20 mouse cellular contexts compared by ENCODE assay signal in genomic region chr4:132816404-132816803, GRCm38 (mm10). TPM values are rescaled to one million over a fixed set of nuclear protein-coding genes. Genes with fewer than 3 reads are reported as not detected.
DNase-seq lines count a peak whose midpoint lies in the region; ATAC-seq and TF ChIP-seq lines count a peak whose summit lies in the region.
"Had no signal": no experiment of that assay in that cellular context is flagged by ENCODE, and none has a peak within 500 bp of the region (broad histone marks: within the 10 kb centered on the region; RNA-seq: fewer than 3 reads in every experiment).

No protein-coding gene starts in this region.

- peak; percentile 95 for ATAC-seq in megakaryocyte, adult 5-6 weeks (ENCODE audit: poor library complexity, severe bottlenecking)
- no peak for ATAC-seq in hindbrain, embryonic 14.5 days (ENCODE audit: low FRiP score)
- no peak for ATAC-seq in intestine, embryonic 16.5 days
- ATAC-seq: forebrain, postnatal 0 days; intestine, embryonic 15.5 days had no signal

- H3K4me3 ChIP-seq in liver, adult 2 months (ENCODE audit: insufficient read depth, low read depth, low read length), result no peak overlapping the region
- no peak overlapping the region for H3K4me3 ChIP-seq in hindbrain, embryonic 14.5 days (replicated peaks; ENCODE audit: low read length)
- no peak overlapping the region for H3K4me3 ChIP-seq in intestine, embryonic 16.5 days (ENCODE audit: low read length)
- H3K4me3 ChIP-seq: embryonic facial prominence, embryonic 10.5 days; erythroblast, embryonic 14.5 days; heart, embryonic 13.5 days; intestine, embryonic 15.5 days; limb, embryonic 15.5 days; myocyte had no signal

- 0 out of 2 replicates have a peak overlapping the region, but pooled peaks have one; percentile 39 for H3K27ac ChIP-seq in liver, adult 2 months (replicated peaks; ENCODE audit: insufficient read depth, low read depth, low read length)
- H3K27ac ChIP-seq in hindbrain, embryonic 14.5 days, result no peak overlapping the region
- no peak overlapping the region; the same call in 1 of the 2 replicates for H3K27ac ChIP-seq in intestine, embryonic 16.5 days (ENCODE audit: low read length)
- H3K27ac ChIP-seq: embryonic facial prominence, embryonic 10.5 days; heart, embryonic 13.5 days; intestine, embryonic 15.5 days; limb, embryonic 15.5 days had no signal

- no peaks in the 10 kb centered on the region for H3K27me3 ChIP-seq in liver, adult 2 months (ENCODE audit: control insufficient read depth, insufficient read depth, low read length)
- H3K27me3 ChIP-seq in hindbrain, embryonic 14.5 days (ENCODE audit: control insufficient read depth, insufficient read depth, low read length), result no peaks in the 10 kb centered on the region
- no peaks in the 10 kb centered on the region for H3K27me3 ChIP-seq in intestine, embryonic 16.5 days (replicated peaks; ENCODE audit: control insufficient read depth, insufficient read depth, low read length)
- H3K27me3 ChIP-seq: heart, embryonic 13.5 days; intestine, embryonic 15.5 days; limb, embryonic 15.5 days had no signal

- H3K4me2 ChIP-seq in hindbrain, embryonic 14.5 days (replicated peaks), result no peak overlapping the region
- no peak overlapping the region for H3K4me2 ChIP-seq in intestine, embryonic 16.5 days (ENCODE audit: low read depth, low read length)
- H3K4me2 ChIP-seq: heart, embryonic 13.5 days; intestine, embryonic 15.5 days; limb, embryonic 15.5 days; midbrain, embryonic 11.5 days had no signal

- H3K36me3 ChIP-seq in liver, adult 2 months (ENCODE audit: control insufficient read depth, insufficient read depth, low read length), result no peaks in the 10 kb centered on the region
- no peaks in the 10 kb centered on the region for H3K36me3 ChIP-seq in hindbrain, embryonic 14.5 days (replicated peaks; ENCODE audit: control insufficient read depth, insufficient read depth)
- H3K36me3 ChIP-seq in intestine, embryonic 16.5 days (ENCODE audit: control insufficient read depth, insufficient read depth, low read length), result no peaks in the 10 kb centered on the region
- H3K36me3 ChIP-seq: embryonic facial prominence, embryonic 10.5 days; G1E; heart, embryonic 13.5 days; intestine, embryonic 15.5 days; limb, embryonic 15.5 days had no signal

- no peak overlapping the region for H3K9ac ChIP-seq in liver, adult 2 months (ENCODE audit: low read depth, low read length)
- no peak overlapping the region for H3K9ac ChIP-seq in hindbrain, embryonic 14.5 days
- H3K9ac ChIP-seq in intestine, embryonic 16.5 days (ENCODE audit: low read depth, low read length), result no peak overlapping the region
- H3K9ac ChIP-seq: forebrain, postnatal 0 days; heart, embryonic 13.5 days; intestine, embryonic 15.5 days; limb, embryonic 15.5 days had no signal

- H3K9me3 ChIP-seq in hindbrain, embryonic 14.5 days (ENCODE audit: control insufficient read depth, low read length), result peaks cover 7% of the 10 kb centered on the region
- no peaks in the 10 kb centered on the region for H3K9me3 ChIP-seq in intestine, embryonic 16.5 days (ENCODE audit: control insufficient read depth, low read length)
- H3K9me3 ChIP-seq: intestine, embryonic 15.5 days; limb, embryonic 15.5 days had no signal

- peak; percentile 40 for DNase-seq in liver, adult 2 months (ENCODE audit: extremely low read depth, low read depth, low spot score)
- no peak for DNase-seq in liver
- peak; percentile 64 for DNase-seq in 416B (ENCODE audit: low read depth)
- peak; percentile 18 for DNase-seq in brain, adult 2 months (ENCODE audit: low read depth, low spot score)
- DNase-seq in hindbrain, embryonic 14.5 days (ENCODE audit: low spot score), result no peak
- DNase-seq: adrenal gland, postnatal 10 days; cerebellum, postnatal 14 days; forebrain, postnatal 0 days; kidney, postnatal 25 days; thymus, adult 18-20 months had no signal

- no peak for TF ChIP-seq CTCF in liver, adult 2 months (IDR thresholded peaks at IDR 0.05; ENCODE audit: low read depth, low read length)

- 71% methylated on average over 7 of the region's 7 CpGs for WGBS in liver, adult 2 months
- WGBS in hindbrain, embryonic 14.5 days, result 87% methylated on average over 7 of the region's 7 CpGs
- WGBS in intestine, embryonic 16.5 days, result 84% methylated on average over 7 of the region's 7 CpGs

- no peaks in the 10 kb centered on the region for H3K4me1 ChIP-seq in liver, adult 2 months (ENCODE audit: control insufficient read depth, insufficient read depth, low read length)
- H3K4me1 ChIP-seq in hindbrain, embryonic 14.5 days (replicated peaks; ENCODE audit: control insufficient read depth, insufficient read depth, low read length), result no peaks in the 10 kb centered on the region
- H3K4me1 ChIP-seq in intestine, embryonic 16.5 days (ENCODE audit: control insufficient read depth, insufficient read depth, low read length), result no peaks in the 10 kb centered on the region
- H3K4me1 ChIP-seq: embryonic facial prominence, embryonic 10.5 days; heart, embryonic 13.5 days; intestine, embryonic 15.5 days; limb, embryonic 15.5 days had no signal

- H3K79me2 ChIP-seq in liver, adult 2 months (ENCODE audit: control insufficient read depth, insufficient read depth, low read length), result no peaks in the 10 kb centered on the region

- no peak for TF ChIP-seq POLR2A in liver, adult 2 months (IDR thresholded peaks at IDR 0.05; ENCODE audit: extremely low read depth, insufficient read depth, low read length)

RNA-seq across cellular contexts. Expression of gene Themis2, which starts 20.2 kb away (rescaled TPM):
- 2.5 and 3.0 TPM in 2 replicates for total RNA-seq in liver, adult 2 months (2014; rRNA removed)
- 1.3 and 3.1 TPM in 2 replicates for polyA plus RNA-seq in liver, adult 2 months (2012; rRNA removed)
- total RNA-seq in megakaryocyte, adult 5-6 weeks (2015), result 129 and 136 TPM in 2 replicates
- total RNA-seq in megakaryocyte, adult 5-6 weeks (2017), result 84.4 and 95.0 TPM in 2 replicates
- 0.61 and 0.71 TPM in 2 replicates for polyA plus RNA-seq in hindbrain, embryonic 14.5 days (2014; fragmentation: Nextera tagmentation; extraction: Ambion mirVana)
- 1.7 TPM in 2 replicates for polyA plus RNA-seq in intestine, embryonic 16.5 days (2015; fragmentation: Nextera tagmentation; extraction: Ambion mirVana)
- polyA plus RNA-seq: myocyte had no signal

RNA-seq across cellular contexts. Expression of gene Ppp1r8, which starts 26.6 kb away (rescaled TPM):
- 9.3 and 9.8 TPM in 2 replicates for total RNA-seq in liver, adult 2 months (2014; rRNA removed)
- polyA plus RNA-seq in liver, adult 2 months (2012; rRNA removed), result 9.3 and 10.9 TPM in 2 replicates
- 25.7 and 29.6 TPM in 2 replicates for total RNA-seq in megakaryocyte, adult 5-6 weeks (2015)
- total RNA-seq in megakaryocyte, adult 5-6 weeks (2017), result 46.1 and 50.1 TPM in 2 replicates
- polyA plus RNA-seq in hindbrain, embryonic 14.5 days (2014; fragmentation: Nextera tagmentation; extraction: Ambion mirVana), result 49.3 and 62.7 TPM in 2 replicates
- 50.8 and 60.2 TPM in 2 replicates for polyA plus RNA-seq in intestine, embryonic 16.5 days (2015; fragmentation: Nextera tagmentation; extraction: Ambion mirVana)

RNA-seq across cellular contexts. Expression of gene Rpa2, which starts 48.3 kb away (rescaled TPM):
- total RNA-seq in liver, adult 2 months (2014; rRNA removed), result 6.6 and 8.1 TPM in 2 replicates
- polyA plus RNA-seq in liver, adult 2 months (2012; rRNA removed), result 9.2 and 11.1 TPM in 2 replicates
- total RNA-seq in megakaryocyte, adult 5-6 weeks (2015), result 28.0 and 28.7 TPM in 2 replicates
- total RNA-seq in megakaryocyte, adult 5-6 weeks (2017), result 22.3 and 27.9 TPM in 2 replicates
- 37.0 and 46.7 TPM in 2 replicates for polyA plus RNA-seq in hindbrain, embryonic 14.5 days (2014; fragmentation: Nextera tagmentation; extraction: Ambion mirVana)
- 66.7 and 76.0 TPM in 2 replicates for polyA plus RNA-seq in intestine, embryonic 16.5 days (2015; fragmentation: Nextera tagmentation; extraction: Ambion mirVana)

RNA-seq across cellular contexts. Expression of gene Smpdl3b, which starts 59.4 kb away (rescaled TPM):
- total RNA-seq in liver, adult 2 months (2014; rRNA removed), result 0.34 and 0.65 TPM in 2 replicates
- 0.16 and 0.34 TPM in 2 replicates for polyA plus RNA-seq in liver, adult 2 months (2012; rRNA removed)
- 3.0 and 4.5 TPM in 2 replicates for total RNA-seq in megakaryocyte, adult 5-6 weeks (2015)
- total RNA-seq in megakaryocyte, adult 5-6 weeks (2017), result 3.9 and 4.3 TPM in 2 replicates
- polyA plus RNA-seq in hindbrain, embryonic 14.5 days (2014; fragmentation: Nextera tagmentation; extraction: Ambion mirVana), result 0.68 and 0.99 TPM in 2 replicates
- polyA plus RNA-seq in intestine, embryonic 16.5 days (2015; fragmentation: Nextera tagmentation; extraction: Ambion mirVana), result 5.1 and 6.0 TPM in 2 replicates

Comparison
In these comparisons a context has a peak if more than half of its experiments do, and no peak if none do; other contexts are left out.
1. DNase-seq: peak in liver, adult 2 months (single experiment), 416B (single experiment) and brain, adult 2 months (single experiment); none in liver (single experiment) and hindbrain, embryonic 14.5 days (single experiment).